Mouse (Mus musculus): Measurements from ENCODE around the gene Brf1.

The Brf1 gene

DNA sequence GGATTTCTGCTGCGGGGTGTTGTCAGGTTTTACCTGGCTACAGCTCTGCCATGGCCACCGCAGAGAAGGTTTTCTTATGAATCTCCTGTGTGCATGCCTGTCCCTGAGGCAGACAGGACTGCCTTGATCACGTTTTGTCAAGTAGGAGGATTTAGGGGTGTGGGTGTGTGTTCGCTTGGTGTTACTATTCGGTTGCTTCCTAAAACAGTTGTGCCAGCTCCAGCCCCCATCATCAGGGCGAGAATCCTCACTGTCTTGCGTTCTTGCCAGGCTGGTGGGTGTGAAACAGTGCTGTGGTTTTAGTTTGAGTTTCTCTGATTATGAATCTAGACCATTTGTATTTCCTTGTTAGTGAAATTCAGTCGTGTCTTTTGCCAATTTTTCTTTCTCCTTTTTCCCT is 16.5 kb upstream of the Brf1 start:
- no peak for DNase-seq

DNA sequence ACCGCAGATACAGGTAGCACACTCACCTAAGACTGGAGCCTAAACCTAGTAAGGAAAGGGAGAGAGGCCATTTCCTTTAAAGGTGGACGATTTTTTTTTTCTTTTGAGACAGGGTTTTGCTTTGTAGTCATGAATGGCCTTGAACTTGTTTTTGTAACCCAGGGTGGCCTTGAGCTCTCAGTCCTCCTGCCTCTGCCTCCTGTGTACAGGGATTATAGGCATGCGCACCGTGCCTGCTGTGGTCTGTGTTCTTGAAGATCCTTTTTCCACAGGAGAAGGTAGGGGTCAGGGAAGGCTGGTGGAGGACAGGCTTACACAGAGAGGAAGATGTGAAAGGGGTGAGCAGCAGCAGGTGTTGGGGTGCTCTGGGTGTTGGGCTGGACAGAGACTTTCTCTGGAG is 15.5 kb upstream of the Brf1 start:
- no peak for DNase-seq

DNA sequence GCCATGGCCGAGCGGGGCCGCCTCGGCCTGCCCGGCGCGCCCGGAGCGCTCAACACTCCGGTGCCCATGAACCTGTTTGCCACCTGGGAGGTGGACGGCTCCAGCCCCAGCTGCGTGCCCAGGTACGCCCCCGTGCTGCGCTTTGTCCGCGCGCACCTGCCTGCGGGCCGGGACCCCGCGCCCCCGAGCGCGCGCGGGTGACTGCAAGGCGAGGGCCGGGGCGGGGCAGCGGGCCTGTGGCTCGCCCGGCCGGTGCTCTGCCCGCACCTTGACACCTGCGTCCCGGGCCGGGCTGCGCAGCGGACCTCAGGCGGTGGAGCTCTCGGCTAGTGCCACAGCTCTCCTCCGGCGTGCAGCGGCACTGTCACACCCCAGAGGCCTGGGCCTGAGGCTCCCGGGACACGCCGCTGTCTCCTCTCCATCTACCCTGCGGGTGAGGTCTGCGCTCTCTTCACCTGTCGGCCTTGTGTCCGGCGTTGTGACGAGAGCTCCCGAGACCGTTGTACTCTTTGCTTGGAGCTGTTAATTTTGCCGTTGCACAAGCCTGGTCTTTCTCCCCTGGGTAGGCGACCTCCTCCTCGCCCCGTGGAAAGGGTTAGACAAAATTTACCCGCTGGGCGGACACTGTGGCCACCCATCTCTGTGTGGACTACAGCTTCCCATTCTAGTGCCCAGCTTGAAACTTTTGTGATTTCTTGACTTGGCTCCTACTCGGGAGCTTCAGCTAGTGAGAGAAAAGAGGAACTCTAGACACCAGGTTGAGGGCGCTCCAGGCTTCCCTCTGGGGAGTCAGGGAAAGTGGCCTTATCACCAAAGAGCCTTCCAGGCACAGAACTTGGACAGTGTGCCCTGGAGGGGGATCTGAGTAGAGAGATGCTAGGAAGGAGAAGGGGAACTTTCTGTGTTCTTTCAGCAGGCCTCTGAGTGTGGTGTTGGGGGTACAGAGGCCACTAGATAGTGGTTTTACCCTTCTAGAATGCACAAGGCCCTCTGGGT is 14.4 kb upstream of the Brf1 start:
- DNase-seq = peak; percentile 68

DNA sequence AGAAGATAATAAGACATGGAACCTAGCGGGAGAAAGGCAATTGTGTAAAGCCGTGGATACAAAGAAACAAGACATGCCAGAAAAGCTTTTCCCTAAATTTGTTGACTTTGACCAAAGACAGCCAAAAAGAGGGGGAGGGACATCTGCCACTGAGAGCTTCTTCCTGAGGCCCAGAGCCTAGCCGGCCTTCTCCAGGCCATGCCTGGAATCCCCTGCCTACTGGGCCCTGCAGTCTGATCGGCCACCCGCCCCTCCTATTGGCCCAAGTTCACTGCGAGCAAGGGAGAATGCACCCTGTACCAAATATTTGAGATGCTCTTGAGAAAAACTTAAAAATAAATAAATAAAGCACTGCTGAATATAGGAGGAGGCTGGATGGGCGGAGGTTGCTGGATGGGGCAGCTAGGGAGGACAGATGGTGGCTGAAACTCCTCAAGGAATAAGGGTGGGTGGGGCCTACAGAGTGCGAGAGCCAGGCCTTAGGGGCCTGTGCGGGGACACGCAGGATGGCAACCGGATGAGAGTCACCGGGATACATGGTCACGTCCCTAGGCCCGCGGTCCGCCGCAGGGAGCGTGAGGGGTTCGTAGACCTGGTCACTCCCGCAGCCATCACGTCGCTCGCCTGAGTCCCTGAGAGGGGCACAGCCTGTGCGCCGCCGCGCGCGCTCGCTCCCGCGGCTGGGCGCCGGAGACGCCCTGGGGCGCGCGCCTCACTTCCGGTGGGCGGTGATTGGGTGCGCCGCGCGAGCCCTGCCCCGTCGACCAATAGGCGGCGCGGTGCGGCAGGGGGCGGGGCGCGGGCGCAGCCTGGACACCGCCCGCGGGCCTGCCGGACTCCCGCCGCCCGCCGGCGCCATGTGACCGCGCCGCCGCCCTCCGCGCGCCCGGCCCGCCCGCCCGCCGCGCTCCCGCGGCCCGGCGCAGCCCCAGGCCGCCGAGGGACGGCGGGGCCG is 13.4 kb upstream of the Brf1 start, which contains the start of gene Pacs2:
Gene Pacs2 (plus strand): TSS at position 905 of the 955 bp plus-strand sequence.
- DNase-seq = peak; percentile 98

DNA sequence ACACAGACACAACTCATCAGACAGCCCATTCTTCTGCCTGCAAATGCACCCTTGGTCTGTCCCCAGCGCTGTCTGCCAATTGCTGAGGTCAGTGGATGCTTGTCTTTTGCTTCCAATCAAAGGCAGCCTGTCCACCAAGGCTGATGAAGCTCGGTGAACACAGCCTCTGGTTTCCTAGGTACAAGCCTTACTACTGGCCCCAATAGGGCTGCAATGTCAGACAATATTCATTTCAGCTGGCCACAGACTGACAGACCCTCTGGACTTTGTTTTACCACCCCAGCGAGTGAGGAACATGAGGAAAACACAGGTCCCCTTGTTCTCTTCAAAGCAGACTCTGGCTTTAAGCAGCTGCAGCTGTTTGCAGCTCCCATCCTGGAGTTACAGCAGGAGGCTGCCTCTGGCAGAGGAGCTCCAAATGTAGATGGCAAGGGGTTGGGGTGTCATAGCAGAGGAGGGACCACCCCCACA is 12.6 kb upstream of the Brf1 start:
- DNase-seq = peak; percentile 34

DNA sequence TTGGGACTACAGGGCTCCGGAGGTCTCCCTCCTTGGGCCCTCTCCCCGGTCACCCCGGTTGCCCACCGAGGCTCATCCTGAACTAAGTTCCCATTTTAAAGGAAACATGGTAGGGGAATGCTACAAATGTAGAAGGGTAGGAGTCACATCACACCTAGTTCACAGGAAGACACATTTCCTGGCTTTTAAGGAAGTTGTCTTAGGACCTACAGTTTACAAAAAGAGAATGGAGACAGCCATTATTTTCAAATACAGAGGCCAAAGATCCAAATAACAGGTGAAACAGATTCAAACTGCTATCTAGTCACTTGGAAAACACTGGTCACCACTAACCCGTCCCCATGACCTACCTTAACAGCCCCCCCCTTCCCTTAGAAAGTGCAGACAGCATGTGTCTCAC is 11.9 kb upstream of the Brf1 start:
- no peak for DNase-seq

DNA sequence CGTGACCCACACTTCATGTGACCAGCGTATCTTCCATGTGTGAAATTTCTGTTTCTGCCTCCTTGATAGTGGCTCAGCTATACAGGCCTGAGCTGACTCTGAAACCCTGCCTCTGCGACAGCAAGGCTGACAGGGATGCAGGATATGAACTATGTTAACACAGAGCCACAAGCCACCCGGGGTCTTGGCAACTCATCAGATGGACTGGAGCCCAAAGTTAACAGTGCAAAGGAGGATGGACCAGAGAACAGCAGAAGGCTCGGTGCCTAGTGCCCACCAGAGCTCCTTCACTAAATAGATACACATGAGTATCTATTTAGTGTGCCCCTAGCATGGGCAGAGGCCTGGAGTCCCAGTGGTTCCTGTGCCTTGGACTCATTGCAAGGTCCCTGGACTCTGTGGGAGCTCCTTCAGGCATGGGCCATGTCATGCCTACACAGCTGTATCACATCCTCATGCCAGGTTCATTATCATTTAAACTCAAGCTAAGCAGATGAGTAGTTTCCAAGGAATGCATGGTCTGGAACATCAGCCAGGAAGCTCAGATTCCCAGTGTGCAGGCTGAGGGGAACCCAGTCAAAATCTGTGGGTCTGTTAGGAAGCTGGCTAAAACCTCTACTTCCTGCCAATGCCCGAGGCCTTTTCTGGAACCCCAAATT is 11.3 kb upstream of the Brf1 start:
- DNase-seq = no peak

DNA sequence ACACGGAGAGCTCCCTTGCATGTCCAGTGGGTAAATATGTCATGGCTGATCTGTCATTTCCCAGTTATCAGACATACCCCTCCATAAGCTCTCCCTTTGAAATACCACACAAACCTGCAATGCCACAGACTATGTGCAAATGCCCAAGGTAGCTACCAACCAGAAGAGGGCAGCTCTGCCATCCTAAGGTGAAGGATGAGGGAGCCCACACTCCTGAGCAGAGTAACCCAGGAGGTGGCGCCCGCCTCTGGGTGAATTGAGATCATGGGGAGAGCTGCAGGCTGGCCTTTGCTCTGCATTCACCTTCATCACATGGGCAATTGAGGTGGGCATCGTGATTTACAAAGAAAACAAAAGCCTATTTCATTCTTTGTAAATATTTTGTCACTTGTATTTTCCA is 4.5 kb upstream of the Brf1 start:
- peak; percentile 52 for DNase-seq

DNA sequence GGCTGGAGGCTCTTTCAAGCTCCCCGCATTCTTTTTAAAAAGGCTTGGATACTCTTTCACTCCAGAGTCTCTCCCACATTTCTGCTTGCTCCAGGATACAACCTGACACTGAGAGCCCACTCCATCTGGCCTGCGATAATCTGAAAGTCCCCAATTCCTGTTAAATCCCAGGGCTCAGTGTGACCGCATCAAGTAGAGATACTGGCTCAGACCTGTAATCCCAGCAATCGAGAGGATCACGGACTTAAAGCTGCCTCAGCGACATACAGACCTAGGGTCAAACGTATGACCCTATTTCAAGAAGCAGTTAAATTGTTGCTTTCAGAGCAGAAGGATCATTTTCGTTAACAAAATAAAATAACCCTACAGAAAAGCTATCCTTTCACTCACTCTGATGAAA is 3.5 kb upstream of the Brf1 start:
- DNase-seq = no peak

DNA sequence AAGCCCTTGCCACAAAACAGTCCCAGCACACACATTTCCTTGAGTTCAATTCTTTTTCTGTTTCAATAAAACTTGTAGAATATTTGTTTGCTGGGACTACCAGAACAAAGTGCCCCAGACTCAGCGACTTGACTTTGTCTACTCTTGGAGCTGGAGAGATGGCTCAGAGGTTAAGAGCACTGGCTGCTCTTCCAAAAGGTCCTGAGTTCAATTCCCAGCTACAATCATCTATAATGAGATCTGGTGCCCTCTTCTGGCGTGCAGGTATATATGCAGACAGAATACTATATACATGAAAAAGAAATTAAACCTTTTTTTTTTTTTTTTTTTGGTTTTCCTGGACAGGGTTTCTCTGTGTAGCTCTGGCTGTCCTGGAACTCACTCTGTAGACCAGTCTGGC is 2.2 kb upstream of the Brf1 start:
- no peak for DNase-seq

DNA sequence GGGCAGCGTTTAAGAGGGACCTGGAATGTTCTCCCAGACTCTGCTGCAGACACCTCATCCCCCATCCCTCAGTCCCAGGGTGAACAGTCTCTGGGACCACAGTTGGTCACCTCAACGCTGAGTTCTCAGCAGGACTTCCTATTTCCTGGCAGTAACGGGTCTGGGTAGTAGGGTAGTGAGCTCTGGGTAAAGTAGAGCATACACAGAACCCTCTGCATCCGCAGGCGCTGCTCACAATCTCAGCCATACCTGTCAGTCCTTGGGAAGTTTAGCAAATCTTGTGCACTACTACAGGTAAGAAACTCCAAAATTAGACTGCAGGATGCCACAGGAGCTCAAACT is 600 bp upstream of the Brf1 start:
- DNase-seq = no peak

DNA sequence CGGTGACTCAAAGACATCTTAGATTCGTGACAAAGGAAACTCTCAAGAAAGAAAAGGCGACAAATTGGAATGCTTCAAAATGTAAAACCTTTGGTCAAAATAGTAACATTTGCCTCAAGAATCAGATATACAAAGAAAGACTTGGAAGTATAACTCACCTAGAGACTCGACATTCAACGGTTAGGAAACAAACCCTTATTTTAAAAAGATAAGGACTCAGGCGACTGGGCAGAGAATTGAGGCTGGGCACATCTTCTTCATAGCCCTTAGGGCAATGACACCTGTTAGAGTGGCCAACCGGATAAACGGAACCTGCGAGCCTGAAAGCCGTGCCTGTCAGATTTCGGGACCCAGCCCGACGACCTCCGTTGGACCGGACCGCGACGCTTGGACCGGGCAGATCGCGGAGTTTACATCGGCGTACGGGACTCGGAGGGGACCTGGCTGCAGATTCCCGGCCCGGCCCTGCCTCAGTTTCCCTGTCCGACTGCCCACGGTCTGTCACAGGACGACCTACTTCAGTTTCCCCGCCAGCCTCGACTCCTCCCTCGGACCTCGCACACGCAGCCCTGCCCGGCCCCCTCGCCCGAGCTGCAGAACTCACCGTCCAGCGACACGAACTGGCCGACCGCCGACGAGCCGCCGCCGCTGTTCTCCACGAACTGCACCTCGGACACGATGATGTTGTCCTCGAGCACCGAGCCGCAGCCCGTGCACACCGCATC is 773 bp downstream of the Brf1 start:
- no peak for DNase-seq

DNA sequence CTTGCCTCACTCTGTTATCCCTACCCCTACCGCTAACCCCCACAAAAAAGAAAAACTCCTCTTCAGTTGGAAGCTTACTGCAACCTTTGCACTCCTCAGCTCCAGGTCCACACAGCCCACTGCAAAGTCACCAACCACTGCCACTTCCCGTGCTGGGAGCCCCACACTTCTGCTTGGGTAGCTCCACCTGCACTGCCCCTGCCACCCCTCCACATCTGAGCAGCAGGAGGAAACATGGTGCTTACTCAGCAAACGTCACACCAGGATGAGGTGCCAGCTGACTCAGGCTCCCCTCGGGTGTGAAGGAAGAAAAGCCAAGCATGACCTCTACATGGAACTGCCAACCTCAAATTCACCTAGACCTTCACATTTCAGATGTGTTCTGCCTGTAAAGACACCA is 6.4 kb downstream of the Brf1 start:
- no peak for DNase-seq

DNA sequence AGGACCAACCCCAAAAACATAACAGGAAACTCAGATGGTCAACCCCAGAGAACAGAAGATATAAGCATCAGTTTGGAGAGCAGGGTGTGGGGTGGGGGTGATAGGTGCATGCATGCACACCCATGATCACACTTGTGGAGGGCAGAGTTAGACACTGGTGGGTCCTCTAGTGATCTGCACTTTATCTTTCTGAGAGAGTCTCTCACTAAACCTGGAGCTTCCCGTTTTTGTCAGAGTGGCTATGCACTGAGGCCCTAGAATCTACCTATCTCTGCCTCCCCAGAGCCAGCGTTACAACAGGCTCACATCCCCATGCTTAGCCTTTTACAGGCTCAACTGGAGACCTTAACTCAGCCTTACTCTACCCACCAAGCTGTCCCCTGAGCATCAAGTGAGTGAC is 9.1 kb downstream of the Brf1 start:
- DNase-seq = no peak

DNA sequence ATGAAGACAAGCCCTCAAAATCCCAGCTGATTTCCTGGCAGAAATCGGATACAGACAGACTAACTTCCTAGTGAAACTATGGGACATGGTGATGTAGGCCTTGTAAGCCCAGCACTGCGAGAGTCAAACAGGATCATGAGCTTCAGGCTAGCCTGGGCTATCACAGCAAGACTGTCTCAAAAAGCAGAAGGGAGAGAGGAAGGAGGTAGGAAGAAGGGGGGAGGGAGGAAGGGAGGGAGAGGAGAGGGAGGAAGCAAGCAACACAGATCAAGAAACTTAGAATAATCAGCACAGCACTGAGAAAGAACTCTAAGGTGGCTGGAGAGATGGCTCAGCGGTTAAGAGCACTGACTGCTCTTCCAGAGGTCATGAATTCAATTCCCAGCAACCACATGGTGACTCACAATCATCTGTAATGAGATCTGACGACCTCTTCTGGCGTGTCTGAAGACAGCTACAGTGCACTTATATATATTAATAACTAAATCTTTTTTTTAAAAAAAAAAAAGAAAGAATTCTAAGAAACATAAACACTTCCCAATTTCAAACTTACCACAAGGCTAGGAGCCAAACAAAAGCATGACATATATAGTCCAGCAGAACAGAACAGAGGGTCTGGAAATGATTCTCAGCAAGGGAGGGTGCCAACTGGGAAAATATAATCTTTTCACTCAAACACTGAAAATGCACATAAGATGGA is 9.6 kb downstream of the Brf1 start:
- no peak for DNase-seq

DNA sequence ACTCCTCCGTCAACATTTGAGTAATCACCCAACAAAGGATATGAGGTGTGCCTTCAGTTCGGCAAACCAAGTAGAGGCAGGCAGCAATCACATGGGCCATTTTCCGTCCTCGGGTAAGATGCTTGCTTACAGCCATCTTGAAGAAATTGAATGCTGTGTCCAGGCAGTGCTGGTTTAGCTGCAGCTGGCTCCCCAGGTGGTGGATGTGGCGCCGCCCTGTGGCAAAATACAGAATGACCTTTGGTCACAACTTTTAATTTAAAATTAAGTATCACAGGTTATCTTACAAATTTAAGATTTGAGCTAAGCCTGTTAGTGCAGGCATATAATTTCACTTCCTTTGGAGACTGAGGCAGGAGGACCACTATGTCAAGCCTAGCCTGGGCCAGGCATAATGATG is 12.6 kb downstream of the Brf1 start:
- DNase-seq = no peak

DNA sequence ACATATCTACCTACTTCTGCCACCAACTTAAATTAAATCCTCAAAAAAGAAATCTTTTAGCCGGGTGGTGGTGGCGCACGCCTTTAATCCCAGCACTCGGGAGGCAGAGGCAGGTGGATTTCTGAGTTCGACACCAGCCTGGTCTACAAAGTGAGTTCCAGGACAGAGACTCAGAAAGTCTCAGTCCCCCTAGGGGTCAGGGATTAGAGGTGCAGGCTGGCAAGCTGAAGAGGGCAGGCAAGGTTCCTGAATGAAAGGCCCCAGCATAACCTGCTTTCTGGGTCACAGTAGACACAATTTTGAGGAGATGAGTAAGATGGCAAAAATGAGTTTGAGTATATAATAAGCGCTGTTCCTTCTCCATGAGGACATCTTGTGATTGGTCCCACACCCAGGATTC is 15.2 kb downstream of the Brf1 start:
- peak; percentile 31 for DNase-seq

DNA sequence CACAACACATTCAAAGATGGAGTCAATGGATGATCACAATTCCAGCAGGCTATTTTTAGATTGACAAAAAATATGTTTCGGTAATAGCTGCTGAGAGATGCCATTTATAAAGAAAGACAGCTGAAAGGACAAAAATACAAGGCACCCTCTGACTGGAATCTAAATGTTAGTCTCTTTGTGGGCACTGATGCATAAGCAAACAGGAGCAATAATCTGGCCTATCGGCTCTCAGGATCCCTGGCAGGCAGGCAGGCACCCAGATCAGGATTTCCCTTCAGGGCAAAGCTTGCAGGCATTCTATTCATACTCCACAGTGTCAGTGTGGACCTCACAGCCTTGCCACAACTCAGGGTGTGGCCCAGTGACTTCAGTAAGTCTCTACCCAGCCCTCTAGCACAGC is 18.5 kb downstream of the Brf1 start:
- DNase-seq = no peak

DNA sequence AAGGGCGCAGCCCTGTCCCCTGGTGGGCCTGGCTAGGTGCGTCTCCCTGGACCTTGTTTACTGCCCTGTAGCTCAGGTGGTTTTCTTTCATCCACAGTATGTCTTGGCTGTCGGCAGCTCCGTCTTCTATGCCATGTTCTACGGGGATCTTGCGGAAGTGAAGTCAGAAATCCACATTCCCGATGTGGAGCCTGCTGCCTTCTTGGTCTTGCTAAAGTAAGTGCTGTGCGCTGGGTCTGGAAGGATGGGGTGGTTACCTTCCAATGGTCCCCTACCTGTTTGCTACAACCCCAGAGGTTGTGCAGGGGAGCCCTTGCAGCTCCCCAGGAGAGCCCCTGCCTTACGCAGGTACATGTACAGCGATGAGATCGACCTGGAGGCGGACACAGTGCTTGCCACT is 23.3 kb downstream of the Brf1 start:
- DNase-seq = no peak

DNA sequence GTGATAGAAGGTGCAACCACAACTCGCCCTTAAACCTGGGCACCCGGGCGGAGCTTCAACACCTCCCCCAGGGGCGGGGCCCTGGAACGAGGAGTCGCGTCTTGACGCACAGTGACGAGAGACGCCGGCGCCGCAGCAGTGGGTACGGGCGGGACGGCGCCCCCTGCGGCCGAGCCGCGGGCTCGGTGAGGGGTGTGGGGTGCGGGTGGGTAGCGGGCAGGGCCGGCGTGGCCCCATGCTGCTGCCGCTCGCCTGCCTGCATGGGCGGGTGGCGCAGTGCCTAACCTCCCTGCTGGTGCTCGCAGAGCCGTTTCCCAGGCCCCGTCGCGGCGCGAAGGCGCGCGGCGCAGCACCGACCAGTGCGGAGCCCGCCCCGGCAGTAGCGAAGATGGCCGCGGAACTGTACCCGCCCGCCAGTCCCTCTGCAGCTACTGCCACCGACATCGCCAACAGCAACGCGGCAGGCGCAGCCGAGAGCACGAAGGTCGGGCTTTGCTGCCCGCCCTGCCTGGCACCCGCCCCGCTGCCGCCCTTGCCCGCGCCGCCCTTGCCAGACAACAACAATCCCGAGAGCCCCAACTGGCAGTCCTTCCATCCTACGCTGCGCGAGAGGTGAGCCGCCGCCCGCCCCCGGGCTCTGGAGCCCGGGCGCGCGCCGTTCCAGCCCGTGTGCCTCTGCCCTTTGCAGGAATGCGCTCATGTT is 24.0 kb downstream of the Brf1 start, which contains the start of gene Btbd6:
Gene Btbd6 (plus strand): TSS at position 112 of the 703 bp plus-strand sequence.
- DNase-seq = peak; percentile 94

DNA sequence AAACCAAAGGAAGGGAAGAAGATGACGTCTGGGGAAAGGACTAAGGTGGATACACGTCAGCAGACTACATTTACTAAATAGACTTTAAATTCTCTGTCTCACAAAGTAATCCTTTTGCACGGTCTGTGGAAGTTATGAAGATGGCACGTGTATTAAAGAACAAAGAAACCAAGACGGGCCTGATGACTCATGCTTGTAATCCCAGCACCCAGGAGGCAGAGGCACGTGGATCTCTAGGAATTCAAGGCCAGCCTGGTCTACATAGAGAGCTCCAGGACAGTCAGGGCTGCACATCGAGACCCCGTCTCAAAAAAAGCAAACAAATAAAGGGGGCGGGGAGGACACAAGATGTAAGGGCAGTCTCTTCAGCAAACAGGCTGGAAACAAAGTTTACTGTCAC is 25.8 kb downstream of the Brf1 start:
- no peak for DNase-seq
